ENCODE assay signal across 8 mouse cellular contexts in genomic region chr14:32801016-32801661, GRCm38 (mm10). TPM values are rescaled to one million over a fixed set of nuclear protein-coding genes. Genes with fewer than 3 reads are reported as not detected.
A peak's percentile ranks its signal among the peaks of the same experiment; 100 is the strongest.
DNase-seq lines count a peak whose midpoint lies in the region; TF ChIP-seq lines count a peak whose summit lies in the region.

No protein-coding gene starts in this region.

- no peaks in the 10 kb centered on the region for H3K4me1 ChIP-seq in lung, adult 2 months (ENCODE audit: control insufficient read depth, insufficient read depth, low read length)
- H3K4me1 ChIP-seq in embryonic facial prominence, embryonic 10.5 days, result peaks cover 15% of the 10 kb centered on the region

- H3K4me3 ChIP-seq in lung, adult 2 months (replicated peaks; ENCODE audit: extremely low read depth, low read depth, low read length), result no peak overlapping the region
- no peak overlapping the region for H3K4me3 ChIP-seq in embryonic facial prominence, embryonic 10.5 days

- no peaks in the 10 kb centered on the region for H3K36me3 ChIP-seq in embryonic facial prominence, embryonic 10.5 days (replicated peaks)

- H3K27me3 ChIP-seq in embryonic facial prominence, embryonic 10.5 days (replicated peaks; ENCODE audit: low read depth, poor library complexity, severe bottlenecking), result no peaks in the 10 kb centered on the region

- no peaks in the 10 kb centered on the region for H3K9me3 ChIP-seq in embryonic facial prominence, embryonic 10.5 days

- peak overlapping the region; percentile 24 for H3K27ac ChIP-seq in embryonic facial prominence, embryonic 10.5 days (replicated peaks)

- TF ChIP-seq POLR2A in lung, adult 2 months (IDR thresholded peaks at IDR 0.05; ENCODE audit: borderline replicate concordance, extremely low read depth, low read depth, low read length), result no peak

- peak; percentile 43 for TF ChIP-seq CTCF in lung, adult 2 months (IDR thresholded peaks at IDR 0.05; ENCODE audit: insufficient read depth, low read length)

- WGBS in lung, adult 2 months, result 60% methylated on average over 11 of the region's 11 CpGs
- 55% methylated on average over 11 of the region's 11 CpGs for WGBS in embryonic facial prominence, embryonic 10.5 days
- WGBS in large intestine, adult 2 months, result 69% methylated on average over 11 of the region's 11 CpGs

- DNase-seq in cerebellum, postnatal 10 days, result peak; percentile 54 to 57
- DNase-seq in cerebellum, adult 9-11 months, result no peak
- DNase-seq in lung, adult 2 months, result no peak
- DNase-seq in lung, adult 18-20 months, result no peak
- peak; percentile 46 for DNase-seq in embryonic facial prominence, embryonic 10.5 days (ENCODE audit: low spot score)
- DNase-seq in large intestine, adult 2 months (ENCODE audit: low read depth, low spot score), result peak; percentile 10
- DNase-seq in testis, postnatal 10 days (ENCODE audit: low spot score), result peak; percentile 78
- DNase-seq in cerebellum, adult 9-10 months, result no peak

RNA-seq across cellular contexts. Expression of gene Tmem273, which starts 15.4 kb away (rescaled TPM):
- polyA plus RNA-seq in lung, adult 2 months (2012; rRNA removed), result 2.0 and 2.4 TPM in 2 replicates
- polyA plus RNA-seq in embryonic facial prominence, embryonic 10.5 days (2016; fragmentation: Nextera tagmentation; extraction: Ambion mirVana), result 0.10 and 0.24 TPM in 2 replicates
- 1.2 and 2.4 TPM in 2 replicates for polyA plus RNA-seq in large intestine, adult 2 months (2012; rRNA removed)

RNA-seq across cellular contexts. Expression of gene Fam170b, which starts 32.6 kb away (rescaled TPM):
- polyA plus RNA-seq in lung, adult 2 months (2012; rRNA removed), result not detected in 2 replicates
- not detected in 2 replicates for polyA plus RNA-seq in embryonic facial prominence, embryonic 10.5 days (2016; fragmentation: Nextera tagmentation; extraction: Ambion mirVana)
- not detected in 2 replicates for polyA plus RNA-seq in large intestine, adult 2 months (2012; rRNA removed)

RNA-seq across cellular contexts. Expression of gene Vstm4, which starts 55.4 kb away (rescaled TPM):
- polyA plus RNA-seq in lung, adult 2 months (2012; rRNA removed), result 11.2 and 12.1 TPM in 2 replicates
- polyA plus RNA-seq in embryonic facial prominence, embryonic 10.5 days (2016; fragmentation: Nextera tagmentation; extraction: Ambion mirVana), result 1.9 and 2.2 TPM in 2 replicates
- 2.9 and 3.4 TPM in 2 replicates for polyA plus RNA-seq in large intestine, adult 2 months (2012; rRNA removed)

Comparison
In these comparisons a context has a peak if more than half of its experiments do, and no peak if none do; other contexts are left out.
1. DNase-seq: peak in cerebellum, postnatal 10 days (2 of 2), embryonic facial prominence, embryonic 10.5 days (single experiment), large intestine, adult 2 months (single experiment) and testis, postnatal 10 days (single experiment); none in cerebellum, adult 9-11 months (single experiment), lung, adult 2 months (single experiment), lung, adult 18-20 months (0 of 2) and cerebellum, adult 9-10 months (single experiment).